Mouse (Mus musculus): Measurements from ENCODE around the gene Col20a1.

Gene Col20a1

DNA sequence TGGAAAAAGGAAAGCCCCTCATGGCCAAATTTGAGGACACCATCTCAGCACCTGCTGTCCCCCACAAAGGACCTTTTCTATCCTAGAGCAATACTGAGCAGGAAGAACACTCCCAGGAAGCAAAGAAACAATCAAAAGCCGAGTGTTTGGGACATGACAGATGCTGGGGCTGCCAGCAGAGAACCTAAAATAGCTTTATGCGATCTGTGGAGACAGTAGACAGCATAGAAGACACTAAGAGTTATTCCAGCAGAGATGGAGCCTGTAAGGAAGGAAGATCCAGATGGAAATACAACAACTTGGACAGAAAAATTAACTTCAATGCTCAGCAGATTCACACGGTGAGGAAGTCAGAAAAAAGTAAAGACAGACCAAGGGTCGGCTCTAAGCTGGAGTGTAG lies 79.5 kb downstream of the Col20a1 start:
- no peak for DNase-seq (ENCODE audit: low read depth, low spot score)

Data from R1 (cell line).